8 mouse cellular contexts compared by ENCODE assay signal in the genomic region with DNA sequence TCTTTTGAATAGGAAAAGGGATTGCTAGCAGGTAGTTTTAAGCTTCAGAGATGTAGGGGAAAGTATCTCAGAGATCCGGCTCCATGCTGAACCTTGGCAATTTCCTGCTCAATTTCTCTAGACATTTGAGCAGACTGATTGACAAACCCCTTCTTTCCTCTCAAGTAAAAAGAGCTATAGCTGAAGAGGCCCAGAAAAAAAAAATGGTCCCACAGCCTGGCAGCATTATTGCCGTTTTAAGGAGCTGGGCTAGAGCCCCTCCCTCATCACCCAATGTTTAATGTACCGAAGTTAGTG. TPM values are rescaled to one million over a fixed set of nuclear protein-coding genes. Genes with fewer than 3 reads are reported as not detected.
DNase-seq lines count a peak whose midpoint lies in the region; ATAC-seq lines count a peak whose summit lies in the region.

No protein-coding gene starts in this region.

- no peaks in the 10 kb centered on the region for H3K9me3 ChIP-seq in erythroblast, embryonic 14.5 days (ENCODE audit: control insufficient read depth, low read length)
- no peaks in the 10 kb centered on the region for H3K9me3 ChIP-seq in neural tube, embryonic 11.5 days (ENCODE audit: control insufficient read depth, low read length)
- no peaks in the 10 kb centered on the region for H3K9me3 ChIP-seq in liver, embryonic 13.5 days (replicated peaks)

- peak overlapping the region; percentile 81 for H3K4me3 ChIP-seq in erythroblast, embryonic 14.5 days (replicated peaks)
- peak overlapping the region; percentile 99; the same call in 1 of the 2 replicates for H3K4me3 ChIP-seq in neural tube, embryonic 11.5 days (ENCODE audit: low read depth, low read length)
- H3K4me3 ChIP-seq in liver, embryonic 13.5 days (replicated peaks), result peak overlapping the region; percentile 87

- DNase-seq in neural tube, embryonic 11.5 days (ENCODE audit: low spot score), result no peak
- no peak for DNase-seq in neural tube, embryonic 10.5 days (ENCODE audit: extremely low spot score, low spot score)
- no peak for DNase-seq in liver, embryonic 13.5 days
- no peak for DNase-seq in embryo, embryonic 10.5 days (ENCODE audit: low spot score)
- DNase-seq in left cerebral cortex, postnatal 36 days (ENCODE audit: low spot score in 2 of 2), result no peak
- DNase-seq in cerebellum, adult 11-12 months, result no peak

- no peaks in the 10 kb centered on the region; the same call in 1 of the 2 replicates for H3K36me3 ChIP-seq in erythroblast, embryonic 14.5 days (ENCODE audit: control insufficient read depth)
- H3K36me3 ChIP-seq in neural tube, embryonic 11.5 days (ENCODE audit: control insufficient read depth, insufficient read depth, low read length), result no peaks in the 10 kb centered on the region
- H3K36me3 ChIP-seq in liver, embryonic 13.5 days, result no peaks in the 10 kb centered on the region

- no peak for ATAC-seq in erythroblast, adult 5-6 weeks (replicated peaks; ENCODE audit: low FRiP score, poor library complexity, severe bottlenecking)
- ATAC-seq in neural tube, embryonic 11.5 days (ENCODE audit: insufficient read depth, low FRiP score, low TSS enrichment), result no peak
- ATAC-seq in liver, embryonic 13.5 days (ENCODE audit: low read depth), result no peak

- 2% methylated on average over 3 of the region's 3 CpGs for WGBS in neural tube, embryonic 11.5 days
- WGBS in liver, embryonic 13.5 days (ENCODE audit: insufficient replicate concordance), result 7% methylated on average over 3 of the region's 3 CpGs

- H3K4me2 ChIP-seq in neural tube, embryonic 11.5 days (ENCODE audit: low read depth), result peak overlapping the region; percentile 25
- H3K4me2 ChIP-seq in liver, embryonic 13.5 days, result peak overlapping the region; percentile 91

- H3K27ac ChIP-seq in neural tube, embryonic 11.5 days (ENCODE audit: low read depth, low read length), result peak overlapping the region; percentile 50; the same call in 1 of the 2 replicates
- peak overlapping the region; percentile 74 for H3K27ac ChIP-seq in liver, embryonic 13.5 days

- intact Hi-C loops in left cerebral cortex, postnatal 36 days (cut with DNase I), result no loop called here

- H3K9ac ChIP-seq in neural tube, embryonic 11.5 days (ENCODE audit: low read length), result no peak overlapping the region
- 0 out of 2 replicates have a peak overlapping the region, but pooled peaks have one; percentile 37 for H3K9ac ChIP-seq in liver, embryonic 13.5 days

- H3K27me3 ChIP-seq in erythroblast, embryonic 14.5 days (ENCODE audit: control insufficient read depth), result no peaks in the 10 kb centered on the region
- H3K27me3 ChIP-seq in neural tube, embryonic 11.5 days (ENCODE audit: control insufficient read depth, insufficient read depth, low read length), result no peaks in the 10 kb centered on the region
- no peaks in the 10 kb centered on the region for H3K27me3 ChIP-seq in liver, embryonic 13.5 days

- peaks cover 47% of the 10 kb centered on the region for H3K4me1 ChIP-seq in erythroblast, embryonic 14.5 days (ENCODE audit: control insufficient read depth)
- peaks cover 9% of the 10 kb centered on the region; the same call in 1 of the 2 replicates for H3K4me1 ChIP-seq in neural tube, embryonic 11.5 days (ENCODE audit: control insufficient read depth, insufficient read depth, low read length)
- peaks cover 40% of the 10 kb centered on the region for H3K4me1 ChIP-seq in liver, embryonic 13.5 days (replicated peaks)

RNA-seq across cellular contexts. Expression of a gene that starts 2.0 kb away (rescaled TPM):
- polyA plus RNA-seq in erythroblast, embryonic 14.5 days (2012), result 4.2 and 5.2 TPM in 2 replicates
- 5.4 and 6.1 TPM in 2 replicates for total RNA-seq in erythroblast, adult 5-6 weeks (2015; ENCODE audit: low replicate concordance)
- 2.0 and 6.4 TPM in 2 replicates for total RNA-seq in erythroblast, adult 5-6 weeks (2017; ENCODE audit: low replicate concordance)
- polyA plus RNA-seq in neural tube, embryonic 11.5 days (2014; fragmentation: Nextera tagmentation; extraction: Ambion mirVana), result 26.6 and 28.7 TPM in 2 replicates
- 9.1 and 9.2 TPM in 2 replicates for polyA plus RNA-seq in liver, embryonic 13.5 days (2015; fragmentation: Nextera tagmentation; extraction: Ambion mirVana)
- 100 to 1,000 TPM; 109 to 114 TPM for total RNA-seq in left cerebral cortex, postnatal 36 days (2021)
